Mouse (Mus musculus) heart, embryonic 15.5 days (tissue): Measurements from ENCODE around the gene Aggf1. TPM values are rescaled to one million over a fixed set of nuclear protein-coding genes. Genes with fewer than 3 reads are reported as not detected.

Experiments used
- ATAC-seq: fragments of 200-750 bp; cut with Nextera tagmentation; replicated peaks from 2 replicates; pipeline ENCODE4 v1.8.0; 2017; ENCODE audit warnings: low read depth, moderate TSS enrichment; ENCODE audit not compliant: insufficient number of reproducible peaks, insufficient read depth, low FRiP score
- H3K27ac ChIP-seq: fragments of 300-500 bp; sonication (generic); 2 replicates; pipeline ENCODE4 v1.5.1; 2015; ENCODE audit warnings: mild to moderate bottlenecking, inconsistent platforms
- H3K27me3 ChIP-seq: fragments of 300-500 bp; sonication (generic); 2 replicates; pipeline ENCODE4 v1.6.1; 2015; ENCODE audit warnings: inconsistent platforms
- H3K36me3 ChIP-seq: fragments of 300-500 bp; sonication (generic); 2 replicates; pipeline ENCODE4 v1.6.1; 2015; ENCODE audit warnings: mild to moderate bottlenecking, inconsistent platforms
- H3K4me1 ChIP-seq: fragments of 300-500 bp; sonication (generic); replicated peaks from 2 replicates; pipeline ENCODE4 v1.6.1; 2015; ENCODE audit warnings: inconsistent platforms
- H3K4me2 ChIP-seq: fragments of 300-500 bp; sonication (generic); 2 replicates; pipeline ENCODE4 v1.6.1; 2015; ENCODE audit warnings: inconsistent platforms, mild to moderate bottlenecking, moderate library complexity
- H3K4me3 ChIP-seq: fragments of 300-500 bp; sonication (generic); 2 replicates; pipeline ENCODE4 v1.5.1; 2015; ENCODE audit warnings: mild to moderate bottlenecking, inconsistent platforms
- H3K9ac ChIP-seq: fragments of 300-500 bp; sonication (generic); 2 replicates; pipeline ENCODE4 v1.6.1; 2015; ENCODE audit warnings: mild to moderate bottlenecking, inconsistent platforms
- H3K9me3 ChIP-seq: fragments of 300-500 bp; sonication (generic); replicated peaks from 2 replicates; pipeline ENCODE4 v1.6.1; 2016; ENCODE audit warnings: inconsistent platforms
- WGBS: fragments of 180-500 bp; shearing (Covaris S2); methylation state at CpG from one replicate; pipeline ENCODE4 v1.1.7; 2015; ENCODE audit warnings: mixed read lengths; 5-methylcytosine and 5-hydroxymethylcytosine counted together
- polyA plus RNA-seq: library from polyadenylated mRNA; unstranded; fragments of >200 nt; fragmentation: Nextera tagmentation; extraction: Ambion mirVana; gene quantifications from 2 replicates; pipeline ENCODE4 v1.2.1, GENCODE M21; 2015

Gene Aggf1
- polyA plus RNA-seq, 1 experiment from 2014 or later = 21.3 TPM

- no peak overlapping the region for H3K27ac ChIP-seq
- H3K27me3 ChIP-seq = no peaks in the 10 kb centered on the region
- no peaks in the 10 kb centered on the region for H3K4me1 ChIP-seq
- no peak overlapping the region for H3K9ac ChIP-seq
- no peak for ATAC-seq
- WGBS = 57% methylated on average over 6 of the region's 6 CpGs
- H3K9me3 ChIP-seq = no peaks in the 10 kb centered on the region
- no peak overlapping the region for H3K4me2 ChIP-seq
- no peak overlapping the region for H3K4me3 ChIP-seq
- no peaks in the 10 kb centered on the region for H3K36me3 ChIP-seq
Observed at GRCm38 (mm10) chr13:95319153-95319552, 56.0 kb downstream of the Aggf1 start.

DNA sequence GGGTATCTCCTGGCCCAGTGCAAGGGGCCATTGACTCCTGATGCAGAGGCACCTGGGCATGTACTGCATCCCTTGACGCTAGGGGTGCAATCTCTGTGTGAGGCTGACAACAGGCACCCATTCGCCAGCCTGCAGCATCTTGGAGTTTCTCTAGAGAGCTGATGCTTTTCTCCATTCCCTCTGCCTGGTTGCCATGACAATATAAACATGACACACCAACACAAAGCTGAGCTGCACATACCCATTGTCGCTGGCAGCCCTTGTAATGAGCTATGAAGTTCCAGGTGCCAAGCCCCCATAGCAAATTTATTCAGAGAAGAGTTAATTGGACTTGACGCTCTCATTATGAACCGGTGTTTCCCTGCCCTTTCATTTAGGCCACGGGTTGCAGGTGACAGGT is 63.1 kb downstream of the Aggf1 start:
- H3K27me3 ChIP-seq = no peaks in the 10 kb centered on the region
- no peaks in the 10 kb centered on the region for H3K36me3 ChIP-seq
- 75% methylated on average over 6 of the region's 6 CpGs for WGBS
- no peak for ATAC-seq
- no peak overlapping the region for H3K9ac ChIP-seq
- no peak overlapping the region for H3K27ac ChIP-seq
- H3K4me3 ChIP-seq = no peak overlapping the region
- peaks cover 3% of the 10 kb centered on the region for H3K4me1 ChIP-seq
- H3K9me3 ChIP-seq = no peaks in the 10 kb centered on the region
- no peak overlapping the region for H3K4me2 ChIP-seq

GRCm38 (mm10) chr13:95307100-95307655 is 68.0 kb downstream of the Aggf1 start:
- Histone ChIP-seq H3K27me3 (no peaks in the 10 kb centered on the region), H3K4me2 (no peak overlapping the region), H3K36me3 (no peaks in the 10 kb centered on the region), H3K9me3 (no peaks in the 10 kb centered on the region), H3K4me3 (no peak overlapping the region), H3K4me1 (peaks cover 4% of the 10 kb centered on the region), H3K9ac (no peak overlapping the region), H3K27ac (no peak overlapping the region)
- no peak for ATAC-seq
- WGBS = 59% methylated on average over 8 of the region's 8 CpGs

- H3K27ac ChIP-seq = no peak overlapping the region
- peaks cover 4% of the 10 kb centered on the region for H3K4me1 ChIP-seq
- WGBS = 69% methylated on average over 4 of the region's 4 CpGs
- H3K9me3 ChIP-seq = no peaks in the 10 kb centered on the region
- H3K27me3 ChIP-seq = no peaks in the 10 kb centered on the region
- no peak overlapping the region for H3K4me3 ChIP-seq
- H3K36me3 ChIP-seq = no peaks in the 10 kb centered on the region
- H3K9ac ChIP-seq = no peak overlapping the region
- H3K4me2 ChIP-seq = no peak overlapping the region
- ATAC-seq = no peak
Observed at GRCm38 (mm10) chr13:95306596-95306995, 68.6 kb downstream of the Aggf1 start.

Other genes starting within 250 kb of the Aggf1 start
- 0.68 and 1.4 TPM in 2 replicates for gene Pde8b, start 125.0 kb downstream of the Aggf1 start, polyA plus RNA-seq
- gene Zbed3, start 51.7 kb downstream of the Aggf1 start, polyA plus RNA-seq = 48.6 and 58.7 TPM in 2 replicates
- 0.11 and 0.42 TPM in 2 replicates for gene Crhbp, start 69.6 kb upstream of the Aggf1 start, polyA plus RNA-seq
- gene S100z, start 103.4 kb upstream of the Aggf1 start, polyA plus RNA-seq = not detected in 2 replicates
- 0.72 and 1.4 TPM in 2 replicates for gene F2rl1, start 149.9 kb upstream of the Aggf1 start, polyA plus RNA-seq
- gene F2r, start 243.1 kb upstream of the Aggf1 start, polyA plus RNA-seq = 98.6 and 109 TPM in 2 replicates